Mouse (Mus musculus) forebrain, postnatal 0 days (tissue): ENCODE results near the gene Rab25. TPM values are rescaled to one million over a fixed set of nuclear protein-coding genes. Genes with fewer than 3 reads are reported as not detected.
A peak's percentile ranks its signal among the peaks of the same experiment; 100 is the strongest.

ENCODE experiments used
- ATAC-seq: fragments of 200-750 bp; cut with Nextera tagmentation; 2 replicates; pipeline ENCODE4 v1.8.0; 2017; ENCODE audit warnings: mild to moderate bottlenecking, moderate library complexity
- DNase-seq: peaks from one replicate; pipeline ENCODE4 v3.0.0-alpha.2; 2015
- H3K27ac ChIP-seq: fragments of 300-500 bp; sonication (generic); 2 replicates; pipeline ENCODE4 v1.5.1; 2014; ENCODE audit warnings: low read depth, mild to moderate bottlenecking, antibody characterized with exemption, low read length, moderate library complexity, mixed read lengths
- H3K27me3 ChIP-seq: fragments of 300-500 bp; sonication (generic); 2 replicates; pipeline ENCODE4 v1.6.1; 2014; ENCODE audit warnings: mild to moderate bottlenecking, low read length, mixed read lengths; ENCODE audit not compliant: insufficient read depth
- H3K36me3 ChIP-seq: fragments of 300-500 bp; sonication (generic); 2 replicates; pipeline ENCODE4 v1.6.1; 2014; ENCODE audit warnings: mild to moderate bottlenecking, moderate library complexity; ENCODE audit not compliant: insufficient read depth
- H3K4me1 ChIP-seq: fragments of 300-500 bp; sonication (generic); 2 replicates; pipeline ENCODE4 v1.6.1; 2014; ENCODE audit warnings: antibody characterized with exemption; ENCODE audit not compliant: insufficient read depth
- H3K4me2 ChIP-seq: fragments of 300-500 bp; sonication (generic); 2 replicates; pipeline ENCODE4 v1.6.1; 2014; ENCODE audit warnings: low read depth, mild to moderate bottlenecking, moderate library complexity
- H3K4me3 ChIP-seq: fragments of 300-500 bp; sonication (generic); 2 replicates; pipeline ENCODE4 v1.5.1; 2014; ENCODE audit warnings: low read depth, low read length, mixed read lengths
- H3K9ac ChIP-seq: fragments of 300-500 bp; sonication (generic); 2 replicates; pipeline ENCODE4 v1.6.1; 2014; ENCODE audit warnings: mild to moderate bottlenecking
- H3K9me3 ChIP-seq: fragments of 300-500 bp; sonication (generic); 2 replicates; pipeline ENCODE4 v1.6.1; 2016; ENCODE audit warnings: low read length
- CTCF ChIP-seq: sonication (generic); IDR thresholded peaks from 2 replicates; pipeline ENCODE4 v1.5.1; 2016; ENCODE audit warnings: antibody characterized with exemption, control low read depth, low read depth
- WGBS: fragments of 180-500 bp; shearing (Covaris S2); extraction: QIAGEN DNeasy Blood & Tissue Kit; methylation state at CpG from one replicate; pipeline ENCODE4 v1.1.7; 2014; 5-methylcytosine and 5-hydroxymethylcytosine counted together
- microRNA counts: library from miRNA; unstranded; fragments of <30 nt; microRNA quantifications from one replicate; lab custom pipeline; 2015
- microRNA-seq, 2 experiments: library from miRNA; unstranded; fragments of <30 nt; microRNA quantifications; one replicate each; pipeline ENCODE4; 2016
- polyA plus RNA-seq: library from polyadenylated mRNA; unstranded; fragments of >200 nt; fragmentation: Nextera tagmentation; extraction: Ambion mirVana; gene quantifications from 2 replicates; pipeline ENCODE4 v1.2.1, GENCODE M21; 2015
- total RNA-seq: library from RNA; depleted of rRNA; stranded (reverse); fragments of >200 nt; gene quantifications from 2 replicates; pipeline ENCODE4 v1.2.3, GENCODE M21; 2014; rRNA removed

Gene Rab25
- total and polyA plus RNA-seq, 2 experiments from 2014 or later, result not detected

- Histone ChIP-seq H3K27ac (no peak overlapping the region), H3K9ac (no peak overlapping the region), H3K4me2 (no peak overlapping the region), H3K27me3 (no peaks in the 10 kb centered on the region), H3K36me3 (no peaks in the 10 kb centered on the region), H3K4me1 (peaks cover 14% of the 10 kb centered on the region), H3K9me3 (no peaks in the 10 kb centered on the region), H3K4me3 (no peak overlapping the region)
- TF ChIP-seq CTCF, result no peak
- DNase-seq, result no peak
- no peak for ATAC-seq
- WGBS, result 79% methylated on average over 10 of the region's 10 CpGs
Measured at GRCm38 (mm10) chr3:88495741-88496415, 52.2 kb downstream of the Rab25 start.

- Histone ChIP-seq H3K9me3 (no peaks in the 10 kb centered on the region), H3K4me3 (no peak overlapping the region), H3K4me1 (peaks cover 12% of the 10 kb centered on the region), H3K36me3 (no peaks in the 10 kb centered on the region), H3K9ac (no peak overlapping the region), H3K27me3 (no peaks in the 10 kb centered on the region), H3K4me2 (no peak overlapping the region), H3K27ac (no peak overlapping the region)
- ATAC-seq, result peak; percentile 55
- TF ChIP-seq CTCF, result no peak
- 59% methylated on average over 9 of the region's 9 CpGs for WGBS
- no peak for DNase-seq
Measured at GRCm38 (mm10) chr3:88494836-88495628, 53.1 kb downstream of the Rab25 start.

- Histone ChIP-seq H3K27me3 (no peaks in the 10 kb centered on the region), H3K4me2 (no peak overlapping the region), H3K27ac (no peak overlapping the region), H3K9ac (no peak overlapping the region), H3K4me1 (peaks cover 12% of the 10 kb centered on the region), H3K36me3 (no peaks in the 10 kb centered on the region), H3K9me3 (no peaks in the 10 kb centered on the region), H3K4me3 (no peak overlapping the region)
- DNase-seq, result no peak
- ATAC-seq, result no peak
- WGBS, result 80% methylated on average over 11 of the region's 11 CpGs
- no peak for TF ChIP-seq CTCF
Measured at GRCm38 (mm10) chr3:88493706-88494582, 54.2 kb downstream of the Rab25 start.

MicroRNA genes within 50 kb of the gene (microRNA counts, 519-probe panel; counts per million panel counts)
- microRNA mmu-miR-1905 (lab: Ali Mortazavi, UCI), result not detected

Small RNA genes lying within 50 kb of the gene (microRNA-seq; reads per million reads assigned to microRNA genes)
- gene Mir1905, result 0 reads per million in 2 experiments

Other genes starting within 250 kb of the Rab25 start
- 44.8 and 55.2 TPM in 2 replicates for gene Glmp, start 223.3 kb downstream of the Rab25 start, total RNA-seq
- gene Glmp, start 223.3 kb downstream of the Rab25 start, polyA plus RNA-seq, result 118 and 125 TPM in 2 replicates
- 0.33 and 1.5 TPM in 2 replicates for gene Tmem79, start 212.2 kb downstream of the Rab25 start, total RNA-seq
- gene Tmem79, start 212.2 kb downstream of the Rab25 start, polyA plus RNA-seq, result 0.79 and 0.92 TPM in 2 replicates
- 85.3 and 96.5 TPM in 2 replicates for gene Smg5, start 212.0 kb downstream of the Rab25 start, total RNA-seq
- gene Smg5, start 212.0 kb downstream of the Rab25 start, polyA plus RNA-seq, result 29.2 and 33.8 TPM in 2 replicates
- 1.3 and 3.3 TPM in 2 replicates for gene Paqr6, start 183.7 kb downstream of the Rab25 start, total RNA-seq
- 2.7 and 3.0 TPM in 2 replicates for gene Paqr6, start 183.7 kb downstream of the Rab25 start, polyA plus RNA-seq
- not detected in 2 replicates for gene Bglap3, start 175.6 kb downstream of the Rab25 start, total RNA-seq
- gene Bglap3, start 175.6 kb downstream of the Rab25 start, polyA plus RNA-seq, result not detected in 2 replicates
- gene Bglap2, start 169.6 kb downstream of the Rab25 start, total RNA-seq, result 9.2 TPM in 1 of 2 replicates, not detected in the other
- not detected in 2 replicates for gene Bglap2, start 169.6 kb downstream of the Rab25 start, polyA plus RNA-seq
- 0.76 TPM in 1 of 2 replicates, not detected in the other for gene Bglap, start 163.8 kb downstream of the Rab25 start, total RNA-seq
- not detected in 2 replicates for gene Bglap, start 163.8 kb downstream of the Rab25 start, polyA plus RNA-seq
- 22.5 and 23.8 TPM in 2 replicates for gene Pmf1, start 138.0 kb downstream of the Rab25 start, total RNA-seq
- gene Pmf1, start 138.0 kb downstream of the Rab25 start, polyA plus RNA-seq, result 27.4 and 30.5 TPM in 2 replicates
- gene Slc25a44, start 123.2 kb downstream of the Rab25 start, total RNA-seq, result 51.4 and 63.3 TPM in 2 replicates
- gene Slc25a44, start 123.2 kb downstream of the Rab25 start, polyA plus RNA-seq, result 35.6 and 36.9 TPM in 2 replicates
- gene Sema4a, start 87.1 kb downstream of the Rab25 start, total RNA-seq, result 31.5 and 33.0 TPM in 2 replicates
- 19.1 and 25.8 TPM in 2 replicates for gene Sema4a, start 87.1 kb downstream of the Rab25 start, polyA plus RNA-seq
- gene Lmna, start 38.3 kb downstream of the Rab25 start, total RNA-seq, result 49.4 and 71.3 TPM in 2 replicates
- gene Lmna, start 38.3 kb downstream of the Rab25 start, polyA plus RNA-seq, result 51.4 and 52.9 TPM in 2 replicates
- gene Mex3a, start 15.9 kb downstream of the Rab25 start, total RNA-seq, result 64.5 and 71.9 TPM in 2 replicates
- gene Mex3a, start 15.9 kb downstream of the Rab25 start, polyA plus RNA-seq, result 16.2 and 20.5 TPM in 2 replicates
- 52.2 and 55.5 TPM in 2 replicates for gene Lamtor2, start 4.8 kb upstream of the Rab25 start, total RNA-seq
- 186 and 202 TPM in 2 replicates for gene Lamtor2, start 4.8 kb upstream of the Rab25 start, polyA plus RNA-seq
- 102 and 116 TPM in 2 replicates for gene Ubqln4, start 5.5 kb upstream of the Rab25 start, total RNA-seq
- 29.3 and 30.8 TPM in 2 replicates for gene Ubqln4, start 5.5 kb upstream of the Rab25 start, polyA plus RNA-seq
- gene Ssr2, start 27.6 kb upstream of the Rab25 start, total RNA-seq, result 170 and 254 TPM in 2 replicates
- 204 and 233 TPM in 2 replicates for gene Ssr2, start 27.6 kb upstream of the Rab25 start, polyA plus RNA-seq
- 78.8 and 82.2 TPM in 2 replicates for gene Arhgef2, start 57.7 kb upstream of the Rab25 start, total RNA-seq
- gene Arhgef2, start 57.7 kb upstream of the Rab25 start, polyA plus RNA-seq, result 37.1 and 66.7 TPM in 2 replicates
- gene Rxfp4, start 104.8 kb upstream of the Rab25 start, total RNA-seq, result not detected in 2 replicates
- gene Rxfp4, start 104.8 kb upstream of the Rab25 start, polyA plus RNA-seq, result not detected in 2 replicates
- 80.4 and 93.3 TPM in 2 replicates for gene Khdc4, start 137.5 kb upstream of the Rab25 start, total RNA-seq
- gene Khdc4, start 137.5 kb upstream of the Rab25 start, polyA plus RNA-seq, result 45.9 and 55.1 TPM in 2 replicates
- 58.2 and 61.2 TPM in 2 replicates for gene Rit1, start 168.5 kb upstream of the Rab25 start, total RNA-seq
- 54.9 and 62.3 TPM in 2 replicates for gene Rit1, start 168.5 kb upstream of the Rab25 start, polyA plus RNA-seq
- 147 and 164 TPM in 2 replicates for gene Syt11, start 226.9 kb upstream of the Rab25 start, total RNA-seq
- gene Syt11, start 226.9 kb upstream of the Rab25 start, polyA plus RNA-seq, result 197 and 240 TPM in 2 replicates